ENCODE assay signal across 8 mouse cellular contexts in genomic region chr11:90687460-90688416, GRCm38 (mm10). TPM values are rescaled to one million over a fixed set of nuclear protein-coding genes. Genes with fewer than 3 reads are reported as not detected.
A peak's percentile ranks its signal among the peaks of the same experiment; 100 is the strongest.
DNase-seq lines count a peak whose midpoint lies in the region; ATAC-seq and TF ChIP-seq lines count a peak whose summit lies in the region.

Gene Tom1l1 (minus strand): TSS chr11:90688366.

- peak; percentile 47; the same call in 1 of the 2 replicates for TF ChIP-seq POLR2A in lung, adult 2 months (IDR thresholded peaks at IDR 0.05; ENCODE audit: borderline replicate concordance, extremely low read depth, low read depth, low read length)

- no peak for TF ChIP-seq CTCF in lung, adult 2 months (IDR thresholded peaks at IDR 0.05; ENCODE audit: insufficient read depth, low read length)

- H3K4me3 ChIP-seq in lung, adult 2 months (replicated peaks; ENCODE audit: extremely low read depth, low read depth, low read length): peak within 1 kb of the TSS; percentile 77

- DNase-seq in NIH3T3 (ENCODE audit: low read depth): peak; percentile 73
- DNase-seq in cerebellum, postnatal 10 days: peak; percentile 84 to 88
- DNase-seq in frontal cortex, adult 2 months (ENCODE audit: extremely low spot score in 1 of 2, low spot score in 1 of 2): peak; percentile 57 to 85
- peak; percentile 38 for DNase-seq in layer of hippocampus, adult 9-10 months (ENCODE audit: low spot score)
- DNase-seq in lung, adult 2 months: peak; percentile 75
- DNase-seq in ovary, adult 18-20 months (ENCODE audit: low spot score): peak; percentile 80
- DNase-seq in urinary bladder, adult 18-20 months (ENCODE audit: low spot score in 2 of 2): peak; percentile 66 to 70

- WGBS in lung, adult 2 months: 6% methylated on average over 47 of the region's 47 CpGs

- H3K4me1 ChIP-seq in lung, adult 2 months (ENCODE audit: control insufficient read depth, insufficient read depth, low read length): no peaks in the 10 kb centered on the region

- peak; percentile 86 for ATAC-seq in hematopoietic stem cell, adult 5-6 weeks (replicated peaks in 1 of 2; ENCODE audit: insufficient read depth in 1 of 2, low FRiP score in 2 of 2, low TSS enrichment in 1 of 2, low read depth in 1 of 2, poor library complexity in 2 of 2, severe bottlenecking in 2 of 2)

RNA-seq across cellular contexts. Expression of gene Tom1l1, which starts in this region (rescaled TPM):
- polyA plus RNA-seq in frontal cortex, adult 2 months (2012; rRNA removed): 21.1 and 21.5 TPM in 2 replicates
- total RNA-seq in hematopoietic stem cell, adult 5-6 weeks (2017): 32.8 and 42.8 TPM in 2 replicates
- polyA plus RNA-seq in lung, adult 2 months (2012; rRNA removed): 4.0 and 7.4 TPM in 2 replicates

Comparison
In these comparisons a context has a peak if more than half of its experiments do, and no peak if none do; other contexts are left out.
1. Peak in every context shown above with its lines: DNase-seq, ATAC-seq and H3K4me3 ChIP-seq.